7 mouse cellular contexts compared by ENCODE assay signal in the genomic region with DNA sequence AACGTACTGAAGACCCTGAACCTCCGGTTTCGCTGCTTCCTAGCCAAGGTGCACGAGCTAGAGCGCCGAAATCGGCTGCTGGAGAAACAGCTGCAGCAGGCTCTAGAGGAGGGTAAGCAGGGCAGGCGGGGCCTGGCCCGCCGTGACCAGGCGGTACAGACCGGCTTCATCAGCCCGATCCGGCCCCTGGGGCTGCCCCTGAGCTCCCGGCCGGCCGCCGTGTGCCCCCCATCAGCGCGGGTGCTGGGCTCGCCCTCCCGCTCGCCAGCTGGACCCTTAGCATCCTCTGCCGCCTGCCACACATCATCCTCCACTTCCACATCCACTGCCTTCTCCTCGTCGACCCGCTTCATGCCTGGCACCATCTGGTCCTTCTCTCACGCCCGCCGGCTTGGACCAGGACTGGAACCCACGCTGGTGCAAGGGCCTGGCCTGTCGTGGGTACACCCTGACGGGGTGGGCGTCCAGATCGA. TPM values are rescaled to one million over a fixed set of nuclear protein-coding genes. Genes with fewer than 3 reads are reported as not detected.
DNase-seq lines count a peak whose midpoint lies in the region; ATAC-seq and TF ChIP-seq lines count a peak whose summit lies in the region.

No protein-coding gene starts in this region.

- 2% methylated on average over 35 of the region's 35 CpGs for WGBS in lung, embryonic 14.5 days
- WGBS in forebrain, embryonic 10.5 days, result 2% methylated on average over 35 of the region's 35 CpGs
- WGBS in midbrain, embryonic 16.5 days, result 0% methylated on average over 35 of the region's 35 CpGs

- peak overlapping the region; percentile 58 for H3K4me3 ChIP-seq in lung, embryonic 14.5 days (ENCODE audit: low read depth, low read length)
- peak overlapping the region; percentile 65 for H3K4me3 ChIP-seq in forebrain, embryonic 10.5 days
- peak overlapping the region; percentile 62 for H3K4me3 ChIP-seq in midbrain, embryonic 16.5 days (ENCODE audit: low read depth, low read length)

- TF ChIP-seq CTCF in lung, embryonic 14.5 days (IDR thresholded peaks at IDR 0.05; ENCODE audit: low read depth), result no peak

- peak overlapping the region; percentile 80 for H3K27ac ChIP-seq in lung, embryonic 14.5 days (ENCODE audit: low read depth)
- peak overlapping the region; percentile 92 for H3K27ac ChIP-seq in forebrain, embryonic 10.5 days
- peak overlapping the region; percentile 90 for H3K27ac ChIP-seq in midbrain, embryonic 16.5 days (ENCODE audit: low read length)

- H3K9ac ChIP-seq in lung, embryonic 14.5 days, result peak overlapping the region; percentile 66
- H3K9ac ChIP-seq in midbrain, embryonic 16.5 days (ENCODE audit: low read depth, low read length), result peak overlapping the region; percentile 92

- peaks cover 10% of the 10 kb centered on the region; the same call in 1 of the 2 replicates for H3K4me1 ChIP-seq in lung, embryonic 14.5 days (ENCODE audit: insufficient read depth)
- peaks cover 58% of the 10 kb centered on the region for H3K4me1 ChIP-seq in forebrain, embryonic 10.5 days
- peaks cover 38% of the 10 kb centered on the region for H3K4me1 ChIP-seq in midbrain, embryonic 16.5 days (ENCODE audit: control insufficient read depth, insufficient read depth, low read length)

- peak; percentile 73 for ATAC-seq in lung, embryonic 14.5 days (ENCODE audit: insufficient read depth)
- peak; percentile 78 for ATAC-seq in midbrain, embryonic 16.5 days

- H3K27me3 ChIP-seq in lung, embryonic 14.5 days (ENCODE audit: insufficient read depth, low read length), result no peaks in the 10 kb centered on the region
- H3K27me3 ChIP-seq in forebrain, embryonic 10.5 days (ENCODE audit: poor library complexity, severe bottlenecking), result no peaks in the 10 kb centered on the region
- no peaks in the 10 kb centered on the region for H3K27me3 ChIP-seq in midbrain, embryonic 16.5 days (ENCODE audit: control insufficient read depth, insufficient read depth, low read depth, low read length)

- H3K4me2 ChIP-seq in lung, embryonic 14.5 days, result peak overlapping the region; percentile 82
- H3K4me2 ChIP-seq in midbrain, embryonic 16.5 days (ENCODE audit: low read length), result peak overlapping the region; percentile 98

- no peak for DNase-seq in lung, embryonic 14.5 days
- no peak for DNase-seq in lung, postnatal 36 days
- DNase-seq in cerebellum, adult 18-20 months, result peak; percentile 55 to 60
- DNase-seq in forebrain, embryonic 10.5 days (ENCODE audit: extremely low spot score, low spot score), result no peak
- DNase-seq in left cerebral cortex, postnatal 4 days, result peak; percentile 40
- no peak for DNase-seq in urinary bladder, postnatal 25 days (ENCODE audit: low spot score)

- H3K36me3 ChIP-seq in lung, embryonic 14.5 days (ENCODE audit: insufficient read depth), result peaks cover 40% of the 10 kb centered on the region
- peaks cover 72% of the 10 kb centered on the region for H3K36me3 ChIP-seq in forebrain, embryonic 10.5 days (replicated peaks)
- H3K36me3 ChIP-seq in midbrain, embryonic 16.5 days (ENCODE audit: control insufficient read depth, insufficient read depth, low read length), result peaks cover 15% of the 10 kb centered on the region; the same call in 1 of the 2 replicates

- H3K9me3 ChIP-seq in lung, embryonic 14.5 days (ENCODE audit: low read depth, low read length), result no peaks in the 10 kb centered on the region
- H3K9me3 ChIP-seq in forebrain, embryonic 10.5 days, result no peaks in the 10 kb centered on the region
- no peaks in the 10 kb centered on the region for H3K9me3 ChIP-seq in midbrain, embryonic 16.5 days (replicated peaks; ENCODE audit: control insufficient read depth, low read length, poor library complexity, severe bottlenecking)

- intact Hi-C loops in left cerebral cortex, postnatal 4 days (cut with DNase I), result loop anchor here (5.0 kb wide), 1 partner anchor 122 kb away; no protein-coding TSS in a partner anchor

RNA-seq across cellular contexts. Expression of a gene that starts 0.5 kb away (rescaled TPM):
- 6.0 and 6.2 TPM in 2 replicates for polyA plus RNA-seq in lung, embryonic 14.5 days (2014; fragmentation: Nextera tagmentation; extraction: Ambion mirVana)
- 9.2 and 10.0 TPM in 2 replicates for polyA plus RNA-seq in forebrain, embryonic 10.5 days (2016; fragmentation: Nextera tagmentation; extraction: Ambion mirVana)
- total RNA-seq in left cerebral cortex, postnatal 4 days (2021), result 10 to 100 TPM; 27.0 to 28.3 TPM
- 21.1 and 21.2 TPM in 2 replicates for polyA plus RNA-seq in midbrain, embryonic 16.5 days (2015; fragmentation: Nextera tagmentation; extraction: Ambion mirVana)

RNA-seq across cellular contexts. Expression of a gene that starts 13.8 kb away (rescaled TPM):
- 58.5 and 70.6 TPM in 2 replicates for polyA plus RNA-seq in lung, embryonic 14.5 days (2014; fragmentation: Nextera tagmentation; extraction: Ambion mirVana)
- 101 and 103 TPM in 2 replicates for polyA plus RNA-seq in forebrain, embryonic 10.5 days (2016; fragmentation: Nextera tagmentation; extraction: Ambion mirVana)
- 10 to 100 TPM; 43.0 to 44.5 TPM for total RNA-seq in left cerebral cortex, postnatal 4 days (2021)
- 49.2 and 49.3 TPM in 2 replicates for polyA plus RNA-seq in midbrain, embryonic 16.5 days (2015; fragmentation: Nextera tagmentation; extraction: Ambion mirVana)

RNA-seq across cellular contexts. Expression of a gene that starts 20.8 kb away (rescaled TPM):
- polyA plus RNA-seq in lung, embryonic 14.5 days (2014; fragmentation: Nextera tagmentation; extraction: Ambion mirVana), result 1,954 TPM in 2 replicates
- polyA plus RNA-seq in forebrain, embryonic 10.5 days (2016; fragmentation: Nextera tagmentation; extraction: Ambion mirVana), result 3,225 and 3,313 TPM in 2 replicates
- total RNA-seq in left cerebral cortex, postnatal 4 days (2021), result 1,000 to 10,000 TPM; 1,244 to 1,314 TPM
- 1,326 and 1,443 TPM in 2 replicates for polyA plus RNA-seq in midbrain, embryonic 16.5 days (2015; fragmentation: Nextera tagmentation; extraction: Ambion mirVana)

RNA-seq across cellular contexts. Expression of a gene that starts 46.0 kb away (rescaled TPM):
- 151 and 167 TPM in 2 replicates for polyA plus RNA-seq in lung, embryonic 14.5 days (2014; fragmentation: Nextera tagmentation; extraction: Ambion mirVana)
- polyA plus RNA-seq in forebrain, embryonic 10.5 days (2016; fragmentation: Nextera tagmentation; extraction: Ambion mirVana), result 271 and 274 TPM in 2 replicates
- total RNA-seq in left cerebral cortex, postnatal 4 days (2021), result 10 to 100 TPM; 44.9 to 51.4 TPM
- 39.4 and 41.2 TPM in 2 replicates for polyA plus RNA-seq in midbrain, embryonic 16.5 days (2015; fragmentation: Nextera tagmentation; extraction: Ambion mirVana)

RNA-seq across cellular contexts. Expression of a gene that starts 46.1 kb away (rescaled TPM):
- 202 and 205 TPM in 2 replicates for polyA plus RNA-seq in lung, embryonic 14.5 days (2014; fragmentation: Nextera tagmentation; extraction: Ambion mirVana)
- 232 and 239 TPM in 2 replicates for polyA plus RNA-seq in forebrain, embryonic 10.5 days (2016; fragmentation: Nextera tagmentation; extraction: Ambion mirVana)
- total RNA-seq in left cerebral cortex, postnatal 4 days (2021), result 10 to 100 TPM; 67.7 to 72.7 TPM
- polyA plus RNA-seq in midbrain, embryonic 16.5 days (2015; fragmentation: Nextera tagmentation; extraction: Ambion mirVana), result 132 TPM in 2 replicates

Comparison
In these comparisons a context has a peak if more than half of its experiments do, and no peak if none do; other contexts are left out.
1. DNase-seq: peak in cerebellum, adult 18-20 months (2 of 2) and left cerebral cortex, postnatal 4 days (single experiment); none in lung, embryonic 14.5 days (single experiment), lung, postnatal 36 days (single experiment), forebrain, embryonic 10.5 days (single experiment) and urinary bladder, postnatal 25 days (single experiment).
2. Peak in every context shown above with its lines, with median percentiles within 50 percentile points of each other: H3K27ac ChIP-seq and H3K4me3 ChIP-seq.